Mouse (Mus musculus) C2C12 (cell line): ENCODE results near the gene Hs3st5.

ENCODE experiments used
- CEBPB ChIP-seq: IDR thresholded peaks from one replicate; pipeline ENCODE4 v1.6.1; 2011; ENCODE audit warnings: low read depth, mild to moderate bottlenecking, control low read depth, moderate library complexity
- CTCF ChIP-seq: IDR thresholded peaks from one replicate; pipeline ENCODE4 v1.5.1; 2011; ENCODE audit not compliant: control insufficient read depth, insufficient read depth, insufficient read length
- MAX ChIP-seq: IDR thresholded peaks from one replicate; pipeline ENCODE4 v1.6.1; 2011; ENCODE audit warnings: mild to moderate bottlenecking, control low read depth
- MYOD1 ChIP-seq: IDR thresholded peaks from one replicate; pipeline ENCODE4 v1.6.1; 2011; ENCODE audit warnings: low read depth; ENCODE audit not compliant: control insufficient read depth, insufficient read length
- MYOG ChIP-seq: IDR thresholded peaks from one replicate; pipeline ENCODE4 v1.6.1; 2011; ENCODE audit not compliant: control insufficient read depth, insufficient read length; ENCODE audit errors: extremely low read depth
- USF1 ChIP-seq: IDR thresholded peaks from one replicate; pipeline ENCODE4 v1.6.1; 2011; ENCODE audit warnings: low read depth, mild to moderate bottlenecking, control low read depth, moderate library complexity

DNA sequence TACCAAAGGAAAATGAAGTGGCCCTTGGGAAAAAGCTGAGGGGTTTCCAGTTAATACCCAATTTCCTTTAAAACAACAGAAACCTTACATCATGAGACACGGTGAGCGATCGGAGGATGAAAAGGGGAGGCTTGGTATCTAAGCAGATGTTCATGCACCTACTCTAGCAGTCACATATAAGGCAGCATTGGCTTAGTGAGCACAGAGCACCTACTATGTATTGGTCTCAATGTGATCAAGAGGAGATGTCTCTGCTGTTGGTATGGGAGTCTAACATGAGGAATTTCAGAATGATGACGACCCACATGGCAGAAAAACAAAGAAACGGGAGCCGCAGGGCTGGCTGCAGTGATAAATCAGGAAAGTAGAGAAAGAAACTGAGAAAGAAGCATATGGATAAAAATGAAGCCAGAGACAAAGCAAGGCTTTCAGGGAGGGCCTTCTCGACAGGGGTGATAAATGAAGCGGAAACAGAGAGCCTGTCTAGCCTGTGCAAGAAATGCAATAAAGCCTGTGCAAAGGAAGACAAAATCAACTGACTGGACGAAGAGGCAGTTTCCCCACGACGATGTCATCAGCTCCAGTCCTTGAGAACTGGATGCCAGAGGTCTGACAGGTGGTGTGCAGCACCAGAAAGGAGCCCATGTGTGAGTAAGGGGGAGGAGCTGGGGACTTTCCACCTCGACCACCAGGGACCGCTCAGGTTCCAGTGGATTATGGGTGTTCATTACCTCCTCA, 222.9 kb downstream of the Hs3st5 start:
- TF ChIP-seq CEBPB (no peak), CTCF (no peak), MYOD1 (no peak), MAX (no peak), MYOG (no peak), USF1 (no peak)
